ENCODE assay signal across 9 mouse cellular contexts in the genomic region with DNA sequence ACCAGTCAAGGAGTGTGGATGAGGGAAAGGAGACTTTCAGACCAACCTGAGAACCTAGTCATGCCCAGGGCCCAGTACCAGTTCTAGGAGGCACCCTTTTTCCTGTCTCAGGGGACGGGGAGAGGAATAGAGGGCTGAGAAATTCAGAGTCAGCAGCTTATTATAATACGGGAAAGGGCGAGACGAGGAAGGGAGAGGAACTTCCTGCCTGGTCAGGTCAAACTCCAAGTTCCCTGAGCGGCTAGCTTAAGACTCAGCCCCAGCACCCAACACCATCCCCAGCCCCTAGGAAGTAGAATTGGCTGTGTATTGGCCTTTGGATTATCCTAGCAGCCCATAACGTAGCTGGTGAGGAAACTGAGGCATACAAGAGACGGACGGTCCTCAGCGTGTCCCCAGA. TPM values are rescaled to one million over a fixed set of nuclear protein-coding genes. Genes with fewer than 3 reads are reported as not detected.
DNase-seq lines count a peak whose midpoint lies in the region; ATAC-seq lines count a peak whose summit lies in the region.
"Had no signal": no experiment of that assay in that cellular context is flagged by ENCODE, and none has a peak within 500 bp of the region (broad histone marks: within the 10 kb centered on the region; RNA-seq: fewer than 3 reads in every experiment).

No protein-coding gene starts in this region.

- peak overlapping the region; percentile 41 for H3K4me2 ChIP-seq in kidney, embryonic 14.5 days (replicated peaks; ENCODE audit: low read depth, low read length)
- peak overlapping the region; percentile 42 for H3K4me2 ChIP-seq in lung, embryonic 16.5 days (ENCODE audit: low read depth, low read length)

- H3K9ac ChIP-seq in kidney, embryonic 14.5 days (ENCODE audit: low read depth, low read length), result peak overlapping the region; percentile 32; the same call in 1 of the 2 replicates
- no peak overlapping the region for H3K9ac ChIP-seq in lung, embryonic 16.5 days (ENCODE audit: low read length)

- H3K4me1 ChIP-seq in brown adipose tissue, adult 24 weeks (ENCODE audit: control insufficient read depth, insufficient read depth, insufficient read length, low read length), result 0 out of 2 replicates have a peak, but pooled peaks cover 3% of the 10 kb centered on the region
- H3K4me1 ChIP-seq in kidney, embryonic 14.5 days (ENCODE audit: control insufficient read depth, insufficient read depth, low read length), result peaks cover 37% of the 10 kb centered on the region
- H3K4me1 ChIP-seq in lung, embryonic 16.5 days (replicated peaks; ENCODE audit: control insufficient read depth, insufficient read depth, low read length), result peaks cover 28% of the 10 kb centered on the region

- H3K4me3 ChIP-seq in brown adipose tissue, adult 24 weeks (ENCODE audit: insufficient read depth, low read depth, low read length), result peak overlapping the region; percentile 41
- no peak overlapping the region for H3K4me3 ChIP-seq in kidney, embryonic 14.5 days (ENCODE audit: low read length)
- H3K4me3 ChIP-seq in lung, embryonic 16.5 days (ENCODE audit: low read length), result peak overlapping the region; percentile 12; the same call in 1 of the 2 replicates

- H3K27me3 ChIP-seq in kidney, embryonic 14.5 days (ENCODE audit: control insufficient read depth, insufficient read depth, low read length), result no peaks in the 10 kb centered on the region
- H3K27me3 ChIP-seq in lung, embryonic 16.5 days (ENCODE audit: control insufficient read depth, insufficient read depth, low read depth, low read length), result no peaks in the 10 kb centered on the region
- H3K27me3 ChIP-seq: Patski had no signal

- DNase-seq in adrenal gland, adult 2 months, result peak; percentile 33
- no peak for DNase-seq in adrenal gland, postnatal 25 days
- no peak for DNase-seq in layer of hippocampus, adult 9-11 months
- no peak for DNase-seq in cerebellum, postnatal 4 days (ENCODE audit: low spot score in 2 of 2)

- no peaks in the 10 kb centered on the region for H3K9me3 ChIP-seq in kidney, embryonic 14.5 days (ENCODE audit: control insufficient read depth, low read length)
- H3K9me3 ChIP-seq in lung, embryonic 16.5 days (ENCODE audit: control insufficient read depth, low read length), result no peaks in the 10 kb centered on the region

- no peak for ATAC-seq in kidney, embryonic 14.5 days (ENCODE audit: low FRiP score, low TSS enrichment)
- 0 out of 2 replicates have a peak, but pooled peaks have one; percentile 3 for ATAC-seq in lung, embryonic 16.5 days (ENCODE audit: low read depth)
- no peak for ATAC-seq in activated CD4-positive, CD25-positive, alpha-beta regulatory T cell, adult 4 months
- ATAC-seq: Patski had no signal

- no peaks in the 10 kb centered on the region for H3K36me3 ChIP-seq in kidney, embryonic 14.5 days (ENCODE audit: control insufficient read depth, insufficient read depth, low read length)
- no peaks in the 10 kb centered on the region for H3K36me3 ChIP-seq in lung, embryonic 16.5 days (ENCODE audit: control insufficient read depth, insufficient read depth, low read length)

- 61% methylated on average over 9 of the region's 9 CpGs for WGBS in kidney, embryonic 14.5 days
- 55% methylated on average over 9 of the region's 9 CpGs for WGBS in lung, embryonic 16.5 days

- H3K27ac ChIP-seq in brown adipose tissue, adult 24 weeks (replicated peaks; ENCODE audit: low read depth, low read length), result no peak overlapping the region
- H3K27ac ChIP-seq in kidney, embryonic 14.5 days (ENCODE audit: low read depth, low read length), result peak overlapping the region; percentile 93
- peak overlapping the region; percentile 50 for H3K27ac ChIP-seq in lung, embryonic 16.5 days (ENCODE audit: low read length)

RNA-seq across cellular contexts. Expression of a gene that starts 0.7 kb away (rescaled TPM):
- total RNA-seq in adrenal gland, adult 2 months (2021), result 10 to 100 TPM in 1 of 2 experiments, 1 to 10 TPM in 1; 7.8 to 12.0 TPM
- polyA plus RNA-seq in adrenal gland, adult 2 months (2012; rRNA removed), result 0.77 and 0.97 TPM in 2 replicates
- total RNA-seq in adrenal gland, postnatal 25 days (2021), result 6.2 and 8.3 TPM in 2 replicates
- 3.8 TPM in 1 of 2 replicates, not detected in the other for polyA plus RNA-seq in brown adipose tissue, adult 24 weeks (2012; ENCODE audit: insufficient read depth, insufficient read length, missing spikeins)
- 59.7 and 72.0 TPM in 2 replicates for polyA plus RNA-seq in kidney, embryonic 14.5 days (2014; fragmentation: Nextera tagmentation; extraction: Ambion mirVana)
- polyA plus RNA-seq in lung, embryonic 16.5 days (2015; fragmentation: Nextera tagmentation; extraction: Ambion mirVana), result 9.7 and 11.3 TPM in 2 replicates
- polyA plus RNA-seq in activated CD4-positive, CD25-positive, alpha-beta regulatory T cell, adult 4 months (2017; shearing (Covaris generic)), result not detected

RNA-seq across cellular contexts. Expression of a gene that starts 18.6 kb away (rescaled TPM):
- total RNA-seq in adrenal gland, adult 2 months (2021), result 10 to 100 TPM; 20.0 to 20.2 TPM
- 65.3 and 68.9 TPM in 2 replicates for polyA plus RNA-seq in adrenal gland, adult 2 months (2012; rRNA removed)
- 19.3 and 22.9 TPM in 2 replicates for total RNA-seq in adrenal gland, postnatal 25 days (2021)
- polyA plus RNA-seq in brown adipose tissue, adult 24 weeks (2012; ENCODE audit: insufficient read depth, insufficient read length, missing spikeins), result 7.1 and 7.5 TPM in 2 replicates
- polyA plus RNA-seq in kidney, embryonic 14.5 days (2014; fragmentation: Nextera tagmentation; extraction: Ambion mirVana), result 21.7 and 28.2 TPM in 2 replicates
- polyA plus RNA-seq in lung, embryonic 16.5 days (2015; fragmentation: Nextera tagmentation; extraction: Ambion mirVana), result 23.3 and 24.1 TPM in 2 replicates
- polyA plus RNA-seq in activated CD4-positive, CD25-positive, alpha-beta regulatory T cell, adult 4 months (2017; shearing (Covaris generic)), result 10 to 100 TPM in 1 of 2 experiments, 1 to 10 TPM in 1; 7.8 to 10.3 TPM

RNA-seq across cellular contexts. Expression of a gene that starts 45.5 kb away (rescaled TPM):
- 10 to 100 TPM; 31.6 to 33.8 TPM for total RNA-seq in adrenal gland, adult 2 months (2021)
- polyA plus RNA-seq in adrenal gland, adult 2 months (2012; rRNA removed), result 8.1 and 8.3 TPM in 2 replicates
- 37.8 and 41.2 TPM in 2 replicates for total RNA-seq in adrenal gland, postnatal 25 days (2021)
- 5.9 and 7.1 TPM in 2 replicates for polyA plus RNA-seq in brown adipose tissue, adult 24 weeks (2012; ENCODE audit: insufficient read depth, insufficient read length, missing spikeins)
- polyA plus RNA-seq in kidney, embryonic 14.5 days (2014; fragmentation: Nextera tagmentation; extraction: Ambion mirVana), result 20.8 and 38.2 TPM in 2 replicates
- polyA plus RNA-seq in lung, embryonic 16.5 days (2015; fragmentation: Nextera tagmentation; extraction: Ambion mirVana), result 18.7 and 19.8 TPM in 2 replicates
- 1 to 10 TPM; 3.6 TPM for polyA plus RNA-seq in activated CD4-positive, CD25-positive, alpha-beta regulatory T cell, adult 4 months (2017; shearing (Covaris generic))
